16 mouse cellular contexts compared by ENCODE assay signal in the genomic region with DNA sequence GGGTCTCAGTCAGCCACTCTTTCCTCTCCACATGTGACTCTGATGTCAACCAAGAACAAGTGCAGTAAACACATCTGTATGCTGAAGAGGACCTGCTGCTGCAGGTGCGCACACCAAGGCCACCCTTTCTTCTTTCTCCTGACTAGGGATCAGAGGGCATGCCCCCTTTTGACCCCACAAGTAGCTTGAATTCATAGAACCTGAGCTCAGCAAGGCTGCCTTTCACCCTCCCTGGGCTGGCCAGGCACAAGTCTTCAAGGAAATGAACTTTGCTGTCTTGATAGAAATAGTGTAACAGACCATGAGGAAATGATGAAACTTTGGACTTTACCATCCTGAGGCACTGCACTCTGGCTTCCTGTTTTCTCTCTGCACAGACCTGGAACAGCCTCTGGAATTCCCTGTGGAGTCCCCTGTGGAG. TPM values are rescaled to one million over a fixed set of nuclear protein-coding genes. Genes with fewer than 3 reads are reported as not detected.
DNase-seq lines count a peak whose midpoint lies in the region; ATAC-seq and TF ChIP-seq lines count a peak whose summit lies in the region.
"Had no signal": no experiment of that assay in that cellular context is flagged by ENCODE, and none has a peak within 500 bp of the region (broad histone marks: within the 10 kb centered on the region; RNA-seq: fewer than 3 reads in every experiment).

No protein-coding gene starts in this region.

- no peak overlapping the region for H3K4me3 ChIP-seq in kidney, postnatal 0 days (replicated peaks; ENCODE audit: low read depth, low read length)
- H3K4me3 ChIP-seq in hindbrain, embryonic 12.5 days: no peak overlapping the region
- H3K4me3 ChIP-seq: embryonic facial prominence, embryonic 12.5 days had no signal

- no peak for TF ChIP-seq CTCF in kidney, postnatal 0 days (IDR thresholded peaks at IDR 0.05; ENCODE audit: low read depth)

- H3K4me1 ChIP-seq in kidney, postnatal 0 days (replicated peaks; ENCODE audit: insufficient read depth, low read length): no peaks in the 10 kb centered on the region
- H3K4me1 ChIP-seq in hindbrain, embryonic 12.5 days: no peaks in the 10 kb centered on the region
- H3K4me1 ChIP-seq: embryonic facial prominence, embryonic 12.5 days had no signal

- DNase-seq in adrenal gland, postnatal 14 days: peak; percentile 5
- DNase-seq in adrenal gland, adult (ENCODE audit: inconsistent age in 2 of 2, low spot score in 1 of 2): no peak
- peak; percentile 56 for DNase-seq in thymus, postnatal 0 days (ENCODE audit: low spot score)
- no peak for DNase-seq in thymus, postnatal 25 days
- DNase-seq in kidney, postnatal 0 days (ENCODE audit: low spot score): peak; percentile 35
- peak; percentile 71 for DNase-seq in yolk sac, embryonic 10.5 days (ENCODE audit: low spot score)
- DNase-seq: cerebellum, adult 9-11 months; heart, postnatal 36 days; lung, embryonic 14.5 days; thymus, adult 2 months had no signal

- WGBS in kidney, postnatal 0 days: 70% methylated on average over 1 of the region's 1 CpGs
- WGBS in hindbrain, embryonic 12.5 days: 75% methylated on average over 1 of the region's 1 CpGs

- no peak overlapping the region for H3K4me2 ChIP-seq in kidney, postnatal 0 days (ENCODE audit: low read length)
- no peak overlapping the region for H3K4me2 ChIP-seq in hindbrain, embryonic 12.5 days (replicated peaks)
- H3K4me2 ChIP-seq: embryonic facial prominence, embryonic 12.5 days; heart, embryonic 11.5 days; lung, embryonic 14.5 days had no signal

- H3K9me3 ChIP-seq in kidney, postnatal 0 days (replicated peaks; ENCODE audit: low read length): no peaks in the 10 kb centered on the region
- no peaks in the 10 kb centered on the region for H3K9me3 ChIP-seq in hindbrain, embryonic 12.5 days (replicated peaks)
- H3K9me3 ChIP-seq: embryonic facial prominence, embryonic 12.5 days had no signal

- no peaks in the 10 kb centered on the region for H3K36me3 ChIP-seq in kidney, postnatal 0 days (ENCODE audit: insufficient read depth, low read length)
- no peaks in the 10 kb centered on the region for H3K36me3 ChIP-seq in hindbrain, embryonic 12.5 days
- H3K36me3 ChIP-seq: embryonic facial prominence, embryonic 12.5 days had no signal

- H3K27me3 ChIP-seq in kidney, postnatal 0 days (ENCODE audit: insufficient read depth, low read length): no peaks in the 10 kb centered on the region
- no peaks in the 10 kb centered on the region for H3K27me3 ChIP-seq in hindbrain, embryonic 12.5 days
- H3K27me3 ChIP-seq: embryonic facial prominence, embryonic 12.5 days; Patski had no signal

- H3K9ac ChIP-seq in kidney, postnatal 0 days (ENCODE audit: low read depth, low read length): no peak overlapping the region
- H3K9ac ChIP-seq in hindbrain, embryonic 12.5 days: no peak overlapping the region
- H3K9ac ChIP-seq: embryonic facial prominence, embryonic 12.5 days; lung, embryonic 14.5 days had no signal

- H3K27ac ChIP-seq in kidney, postnatal 0 days: no peak overlapping the region
- H3K27ac ChIP-seq in hindbrain, embryonic 12.5 days: no peak overlapping the region
- H3K27ac ChIP-seq: embryonic facial prominence, embryonic 12.5 days had no signal

- peak; percentile 82 for ATAC-seq in kidney, postnatal 0 days (replicated peaks; ENCODE audit: low FRiP score, low read depth)
- ATAC-seq in hindbrain, embryonic 12.5 days (ENCODE audit: low FRiP score): no peak
- no peak for ATAC-seq in activated CD4-positive, CD25-positive, alpha-beta regulatory T cell, adult 4 months
- ATAC-seq: inflammation-experienced regulatory T-cells, adult 6 months; Patski had no signal

RNA-seq across cellular contexts. Expression of gene Aoah, which starts 7.1 kb away (rescaled TPM):
- 0.82 and 1.1 TPM in 2 replicates for total RNA-seq in adrenal gland, postnatal 14 days (2021)
- polyA plus RNA-seq in thymus, postnatal 0 days (2015; fragmentation: Nextera tagmentation; extraction: Ambion mirVana): 0.84 and 1.4 TPM in 2 replicates
- polyA plus RNA-seq in kidney, postnatal 0 days (2015; fragmentation: Nextera tagmentation; extraction: Ambion mirVana): 4.2 and 5.1 TPM in 2 replicates
- 0.50 and 0.76 TPM in 2 replicates for polyA plus RNA-seq in hindbrain, embryonic 12.5 days (2016; fragmentation: Nextera tagmentation; extraction: Ambion mirVana)
- not detected for polyA plus RNA-seq in activated CD4-positive, CD25-positive, alpha-beta regulatory T cell, adult 4 months (2017; shearing (Covaris generic))
- polyA plus RNA-seq: inflammation-experienced regulatory T-cells, adult 6 months; Patski had no signal

Comparison
In these comparisons a context has a peak if more than half of its experiments do, and no peak if none do; other contexts are left out.
1. DNase-seq: peak in adrenal gland, postnatal 14 days (single experiment), thymus, postnatal 0 days (single experiment), kidney, postnatal 0 days (single experiment) and yolk sac, embryonic 10.5 days (single experiment); none in adrenal gland, adult (0 of 2) and thymus, postnatal 25 days (single experiment).